Mouse (Mus musculus) left cerebral cortex, adult 11 months (tissue): ENCODE results near the gene Rheb.
"Not testable (repeated sequence)": the region's sequence is repeated elsewhere in the genome, so short reads cannot be mapped to it uniquely, and the experiment has no call there.

Experiments
- DNase-seq: peaks from one replicate; pipeline ENCODE4 v3.0.0; 2022; ENCODE audit warnings: low spot score

Gene Rheb

DNA sequence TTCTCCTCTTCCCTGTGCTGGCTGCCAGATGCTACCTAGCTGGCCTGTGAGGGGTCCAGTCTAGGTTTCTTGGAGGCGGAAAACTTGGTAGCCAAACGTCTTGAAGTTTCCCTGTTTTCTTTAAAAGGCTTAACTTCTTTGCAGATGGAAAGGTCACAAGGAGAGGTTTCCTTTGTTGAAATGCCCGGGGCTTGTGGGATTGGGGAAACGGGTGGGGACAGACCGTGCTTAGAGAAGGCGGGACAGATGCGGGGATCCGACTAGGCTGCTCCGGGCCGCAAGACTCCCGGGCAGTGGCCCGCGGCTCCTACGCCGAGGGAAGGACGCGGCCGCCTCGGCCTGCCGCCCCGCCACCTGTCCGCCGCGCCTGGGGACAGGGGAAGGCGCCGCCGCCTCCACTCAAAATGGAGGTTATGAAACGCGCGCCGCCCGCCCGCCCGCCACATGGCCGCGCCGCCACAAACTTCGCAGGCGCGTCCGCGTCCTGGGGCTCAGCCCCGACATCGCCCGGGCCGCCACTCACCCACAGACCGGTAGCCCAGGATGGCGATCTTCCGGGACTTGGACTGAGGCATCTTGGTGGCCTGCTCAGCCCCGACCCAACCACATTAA lies 656 bp downstream of the Rheb start:
- DNase-seq = no peak

DNA sequence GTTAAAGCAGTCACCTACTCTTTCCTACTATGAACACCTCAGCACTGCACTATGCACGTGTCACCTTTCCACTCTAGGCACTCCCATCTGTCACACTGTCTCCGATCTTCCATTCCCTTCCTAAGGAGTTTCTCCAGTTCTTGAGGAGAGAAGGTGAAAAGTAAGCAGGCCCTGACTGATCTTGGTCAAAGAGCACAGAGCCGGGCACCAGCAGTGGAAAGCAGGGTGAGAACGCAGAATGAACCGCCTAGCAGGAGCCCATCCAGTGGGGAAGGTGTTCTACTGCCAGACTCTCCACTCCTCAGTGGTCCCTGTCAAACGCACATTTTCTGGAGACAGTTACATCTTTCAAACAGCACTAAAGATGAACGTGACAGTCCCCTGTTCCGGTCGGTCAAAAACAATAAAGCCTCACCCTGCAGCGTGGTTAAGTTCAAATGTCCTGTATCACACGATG lies 1.4 kb downstream of the Rheb start:
- DNase-seq = no peak

DNA sequence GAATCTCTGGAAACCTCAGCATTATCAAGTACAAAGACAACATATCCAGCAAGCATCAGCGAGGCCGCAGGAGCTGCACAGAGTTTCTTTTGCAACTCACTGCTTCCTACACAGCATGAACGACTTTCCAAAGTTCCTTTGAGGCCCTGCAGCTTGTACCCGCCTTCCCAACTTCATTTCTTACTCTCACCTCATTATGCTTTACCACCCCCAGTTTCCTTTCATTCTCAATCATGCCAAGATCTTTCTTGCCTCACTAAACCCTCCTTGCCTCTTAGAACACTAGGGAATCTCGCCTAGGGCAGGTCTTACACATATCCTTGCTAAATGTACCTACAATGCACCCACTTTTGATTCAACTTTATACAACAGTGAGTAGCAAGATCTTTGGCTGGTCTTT lies 7.9 kb downstream of the Rheb start:
- no peak for DNase-seq

DNA sequence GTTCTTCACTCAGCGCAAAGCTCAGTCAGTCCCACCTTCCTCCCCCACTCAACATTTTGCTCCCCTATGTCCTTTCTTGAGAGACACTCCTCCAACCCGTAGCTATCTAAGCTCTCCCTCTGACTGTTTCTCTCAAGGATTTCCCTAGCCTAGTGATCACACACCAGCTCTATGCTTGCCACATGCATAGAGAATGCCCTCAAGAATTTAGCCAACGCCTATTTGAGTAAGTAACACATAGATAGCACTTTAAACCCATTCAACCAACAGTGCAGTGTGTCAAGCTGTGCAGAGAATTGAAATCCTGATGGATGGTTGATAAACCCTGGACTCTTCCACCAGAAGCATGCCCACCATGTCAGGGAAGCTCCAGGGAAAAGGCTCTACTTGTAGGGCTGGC lies 10.5 kb downstream of the Rheb start:
- DNase-seq = no peak

DNA sequence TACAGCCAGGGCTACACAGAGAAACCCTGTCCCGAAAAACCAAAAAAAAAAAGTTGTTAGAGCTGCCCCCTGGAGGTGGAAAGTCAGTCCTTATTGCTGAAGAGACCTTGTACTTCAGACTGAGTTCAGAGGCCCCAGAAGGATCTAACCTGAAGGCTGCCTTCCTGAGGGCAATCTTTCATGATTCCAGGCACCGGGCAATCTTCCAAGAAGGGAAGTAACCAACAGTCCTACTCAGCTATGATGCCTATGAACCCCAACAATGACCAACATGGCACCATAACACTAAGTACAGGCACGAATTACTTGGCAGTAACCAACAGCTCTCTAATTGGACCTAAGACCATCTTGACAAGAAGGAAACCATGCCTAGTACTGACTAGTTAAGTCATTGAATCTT lies 14.0 kb downstream of the Rheb start:
- no peak for DNase-seq

DNA sequence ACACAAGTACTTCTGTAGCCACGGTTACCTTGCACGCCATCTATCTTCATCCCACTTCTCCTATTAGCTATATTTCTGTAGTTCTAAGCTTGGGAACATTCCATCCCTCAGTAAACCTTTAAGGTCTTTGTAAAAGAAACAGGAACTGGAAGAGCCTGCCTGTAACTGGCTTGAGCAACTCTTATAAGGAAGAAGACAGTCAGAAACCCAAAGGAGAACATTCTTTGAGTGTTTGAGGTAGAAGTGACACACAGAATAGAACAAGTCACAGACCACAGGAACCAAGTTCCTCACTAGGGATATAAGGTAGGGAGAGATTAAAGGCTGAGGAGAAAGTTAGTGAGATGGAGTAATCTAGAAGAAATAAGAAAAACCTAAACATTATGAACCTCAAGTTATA lies 15.3 kb downstream of the Rheb start:
- DNase-seq = no peak

DNA sequence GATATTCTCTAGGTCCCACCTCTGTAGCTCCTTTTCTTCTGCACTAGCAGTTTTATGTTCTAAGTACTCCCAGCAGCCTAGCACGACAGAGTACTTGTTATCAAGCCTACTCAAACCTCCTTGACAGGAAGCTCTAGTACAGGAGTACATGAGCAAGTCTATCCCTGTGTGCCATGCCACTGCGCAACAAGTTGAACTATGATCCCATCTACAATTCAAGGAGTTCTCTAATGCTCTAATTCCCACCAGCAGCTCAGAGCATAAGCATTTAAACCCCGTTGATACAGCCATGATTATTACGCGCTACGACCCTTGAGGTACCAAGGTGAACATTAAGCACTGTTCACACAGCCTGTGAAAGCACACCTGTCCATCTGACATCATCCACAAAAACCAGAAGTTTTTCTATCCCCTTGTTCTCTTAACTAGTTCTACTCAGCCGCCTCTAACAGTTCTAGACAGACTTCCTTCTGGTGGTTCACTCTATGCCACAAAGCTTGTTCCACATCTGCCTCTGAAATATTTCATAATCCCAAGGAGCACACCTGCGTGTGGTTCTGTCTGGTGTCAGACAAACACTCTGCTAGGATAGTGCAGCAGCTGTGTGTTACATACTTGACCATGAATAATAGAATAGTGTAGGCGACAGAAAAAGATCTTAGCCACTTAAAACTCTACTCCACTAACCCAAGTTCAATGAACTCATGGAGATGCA lies 16.2 kb downstream of the Rheb start:
- no peak for DNase-seq

DNA sequence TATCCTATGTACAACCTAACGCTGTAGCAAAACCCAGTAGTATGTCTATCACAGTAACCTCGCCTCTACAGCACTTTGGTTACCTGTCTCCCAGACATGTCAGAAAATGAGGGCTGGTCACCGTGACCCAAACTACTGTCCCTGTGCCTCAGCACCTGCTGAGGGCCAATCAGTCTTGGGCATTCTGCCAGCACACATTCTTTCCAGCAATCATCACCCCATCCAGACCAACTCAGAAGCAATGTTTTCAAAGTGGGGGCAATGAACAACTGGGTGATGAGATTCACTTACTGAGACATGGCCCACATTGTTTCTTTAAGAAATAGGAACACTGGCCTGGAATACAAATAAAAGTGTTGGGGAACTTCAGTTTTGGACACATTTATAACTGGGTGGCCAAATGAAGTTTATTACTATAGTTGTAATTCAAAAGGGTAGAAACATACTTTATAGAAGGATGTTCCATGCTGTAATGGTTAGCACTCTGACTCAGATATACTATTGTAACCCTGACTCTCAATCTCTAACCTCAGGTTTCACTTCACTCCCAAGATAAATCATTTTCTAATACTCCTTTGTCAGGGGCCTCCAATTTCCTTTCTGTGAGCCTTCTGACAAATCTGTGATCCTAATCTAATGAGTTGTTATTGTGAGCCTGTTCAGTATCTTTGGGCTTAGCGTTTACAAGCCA lies 16.9 kb downstream of the Rheb start:
- DNase-seq = no peak

DNA sequence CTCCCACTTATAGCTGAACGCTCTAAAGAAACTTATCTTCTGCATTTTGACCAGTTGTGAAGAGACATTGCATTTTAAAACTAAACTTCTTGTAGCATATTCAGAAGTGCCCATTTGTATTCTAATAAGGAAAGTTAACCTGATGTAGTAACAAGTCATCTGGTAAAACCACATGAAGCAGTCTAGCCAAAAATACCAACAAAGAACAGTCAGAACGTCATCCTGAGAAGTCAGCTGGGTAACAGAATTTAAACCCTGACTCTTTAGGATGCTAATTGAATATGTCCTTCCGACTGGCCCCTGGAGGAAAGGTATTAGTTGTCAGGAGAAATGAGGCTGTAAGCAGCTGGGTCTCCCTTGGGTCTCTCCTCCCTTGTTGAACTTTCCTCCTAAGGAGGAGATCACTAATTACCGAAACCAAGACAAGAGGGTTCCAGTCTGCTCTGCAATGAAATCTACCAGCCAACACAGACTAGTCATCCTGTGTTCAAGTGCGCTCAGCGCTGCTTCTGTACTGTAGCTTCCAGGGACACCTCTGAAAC lies 18.5 kb downstream of the Rheb start:
- DNase-seq = no peak

DNA sequence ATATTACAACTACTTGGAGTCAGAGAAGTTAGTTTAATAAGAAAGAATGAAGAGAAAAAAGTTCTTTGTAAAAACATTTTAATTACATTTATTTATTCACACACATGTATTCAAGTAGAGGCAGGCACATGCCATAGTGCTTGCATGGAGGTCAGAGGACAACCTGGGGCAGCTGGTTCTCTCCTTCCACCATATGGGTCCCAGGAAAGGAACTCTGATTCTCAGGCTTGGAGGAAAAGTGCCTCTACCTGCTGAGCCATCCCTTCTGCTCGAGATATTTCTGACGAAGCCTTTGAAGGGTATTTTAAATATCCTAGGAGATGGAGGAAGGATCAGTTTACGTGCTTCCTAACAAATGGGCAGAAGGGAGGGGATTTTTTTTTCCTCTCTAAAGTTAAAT lies 19.6 kb downstream of the Rheb start:
- no peak for DNase-seq

DNA sequence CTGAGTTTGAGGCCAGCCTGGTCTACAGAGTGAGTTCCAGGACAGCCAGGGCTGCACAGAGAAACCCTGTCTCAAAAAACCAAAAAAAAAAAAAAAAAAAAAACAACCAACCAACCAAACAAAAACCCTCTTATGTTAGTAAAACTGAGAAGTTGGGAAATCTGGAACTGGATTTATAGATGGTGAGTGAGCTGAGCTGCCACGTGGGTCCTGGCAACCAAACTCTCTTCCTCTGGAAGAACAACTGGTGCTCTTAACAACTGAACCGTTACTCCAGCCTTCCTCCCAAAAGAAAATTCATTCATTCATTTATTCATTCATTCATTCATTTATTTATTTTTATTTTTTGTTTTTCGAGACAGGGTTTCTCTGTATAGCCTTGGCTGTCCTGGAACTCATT lies 20.2 kb downstream of the Rheb start:
- not testable (repeated sequence) for DNase-seq

DNA sequence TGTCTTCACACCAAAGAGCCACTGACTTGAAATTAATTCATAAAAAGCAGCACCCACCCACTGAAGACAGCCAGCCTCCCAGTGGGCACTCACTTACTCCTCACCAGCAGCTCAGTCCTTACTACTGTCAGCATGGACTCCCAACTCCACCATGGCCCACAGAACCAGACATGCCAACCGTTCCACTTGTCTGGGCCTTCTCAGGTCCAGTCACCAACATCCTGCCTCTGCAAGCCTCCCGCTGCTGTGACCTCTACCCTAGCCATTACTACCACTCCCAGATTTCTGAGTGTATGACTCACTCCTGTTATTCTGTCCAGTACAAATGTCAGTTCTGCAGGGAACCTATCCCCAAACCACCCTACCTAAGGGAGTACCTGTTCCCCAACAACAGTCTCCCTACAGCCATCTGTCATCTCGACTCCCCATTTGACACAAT lies 21.0 kb downstream of the Rheb start:
- DNase-seq = no peak

DNA sequence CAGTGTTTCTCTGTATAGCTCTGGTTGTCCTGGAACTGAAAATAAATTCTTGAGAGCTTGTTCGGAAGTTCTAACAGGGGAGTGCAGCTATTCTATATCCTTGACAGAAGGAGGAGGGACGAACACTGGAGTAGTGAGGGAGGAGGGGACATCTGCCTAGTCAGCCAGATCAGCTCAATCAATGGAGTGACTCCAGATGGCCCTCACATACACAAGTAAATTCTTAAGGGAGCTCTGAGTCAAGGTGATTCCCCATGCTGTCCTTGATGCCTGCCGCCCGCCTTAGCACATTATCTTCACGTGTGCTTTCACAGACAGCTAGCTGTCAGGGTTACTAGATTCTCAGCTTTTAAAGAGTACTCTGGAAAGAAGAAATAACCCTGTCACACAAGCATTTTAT lies 21.8 kb downstream of the Rheb start:
- no peak for DNase-seq

DNA sequence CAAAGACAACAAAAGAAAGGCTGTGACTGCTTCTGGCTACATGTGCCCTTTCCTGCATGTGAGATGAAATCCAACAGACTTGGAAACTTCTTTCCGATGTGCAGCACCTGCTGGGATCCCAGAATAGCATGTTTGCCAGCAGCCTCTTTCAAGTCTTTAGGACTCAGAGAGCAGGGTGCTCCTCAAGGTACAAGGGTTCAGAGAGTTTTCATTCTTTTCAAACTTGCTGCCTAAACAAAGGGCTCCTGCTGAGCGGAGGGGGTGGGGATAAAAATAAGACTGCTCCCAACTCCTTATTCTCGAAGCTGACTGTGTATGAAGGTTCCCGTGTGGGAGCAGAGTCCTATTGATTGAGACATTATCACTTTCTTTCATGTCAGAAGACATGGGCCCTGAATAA lies 25.2 kb downstream of the Rheb start:
- no peak for DNase-seq

DNA sequence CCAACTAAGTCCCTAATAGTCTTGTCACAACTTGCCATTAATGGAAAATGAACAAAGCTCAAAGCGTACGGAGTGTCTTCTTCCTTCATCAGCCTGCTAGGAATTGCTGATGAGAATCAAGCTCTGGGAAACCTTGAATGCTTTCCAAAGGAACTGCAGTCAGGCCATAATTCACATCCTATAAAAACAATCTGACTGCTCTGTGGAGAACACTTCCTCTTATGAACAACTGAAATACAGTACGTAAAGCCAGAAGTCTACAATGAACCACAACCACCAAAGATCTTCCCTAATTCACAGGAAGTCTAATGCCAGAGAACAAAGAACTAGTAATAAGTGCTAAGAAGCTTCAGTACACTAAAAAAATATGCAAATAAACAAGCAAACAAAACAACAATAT lies 28.5 kb downstream of the Rheb start:
- DNase-seq = no peak

DNA sequence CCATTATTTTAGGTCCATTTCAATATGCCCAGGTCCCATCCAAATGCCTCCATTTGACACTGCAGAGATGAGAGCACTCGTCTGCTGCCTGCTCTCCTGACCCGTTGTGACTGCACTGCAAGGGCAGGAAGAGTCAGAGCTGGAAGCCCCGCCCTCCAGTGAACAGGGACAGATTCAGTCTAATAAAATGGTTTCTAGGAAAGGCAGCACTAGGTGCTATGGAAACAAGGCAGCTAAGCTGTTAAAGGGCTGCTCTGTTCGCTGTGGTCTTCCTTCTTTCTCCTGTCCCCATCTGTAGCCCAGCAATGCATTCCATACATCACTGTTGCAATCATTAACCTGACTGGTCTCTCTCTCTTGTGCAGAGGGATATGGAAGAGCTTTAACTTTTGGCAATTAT lies 29.4 kb downstream of the Rheb start:
- DNase-seq = no peak

DNA sequence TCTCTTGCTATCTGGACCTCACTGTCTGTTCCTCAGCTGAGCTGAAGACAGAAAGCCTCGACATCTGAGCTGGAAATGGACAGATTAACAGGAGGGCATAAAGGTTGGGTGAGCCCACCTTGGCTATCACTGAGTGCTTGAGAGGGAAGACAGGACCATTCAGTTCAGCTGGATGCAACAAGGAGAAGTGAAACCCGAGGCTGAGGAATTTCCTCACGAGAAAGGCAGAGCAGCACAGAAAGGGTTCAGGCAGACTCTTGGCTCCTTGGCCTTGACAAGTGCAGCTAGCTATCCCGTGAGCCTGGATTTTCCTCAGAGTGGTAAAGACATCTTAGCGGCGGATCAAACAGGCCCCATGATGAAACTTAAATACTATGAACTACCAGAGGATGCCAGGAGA lies 37.2 kb downstream of the Rheb start:
- no peak for DNase-seq

DNA sequence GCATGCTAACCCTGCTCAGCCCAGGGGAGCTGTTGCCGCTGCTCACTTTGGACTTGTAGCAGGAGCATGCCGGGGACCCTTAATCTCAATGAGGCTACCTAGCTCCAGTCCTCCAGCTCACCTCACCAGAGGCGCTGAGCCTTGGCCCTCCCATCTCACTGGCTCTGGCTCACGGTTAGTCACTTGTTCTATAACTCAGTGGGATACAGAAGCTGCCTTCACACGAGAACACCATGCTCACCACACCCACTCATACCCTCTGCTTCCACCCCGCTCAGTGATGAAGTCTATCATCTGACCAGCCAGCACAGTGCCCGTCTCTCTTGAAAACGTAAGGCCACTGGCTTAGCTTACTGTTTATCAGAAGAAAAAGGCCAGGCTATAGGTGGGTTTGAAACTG lies 37.8 kb downstream of the Rheb start:
- no peak for DNase-seq

DNA sequence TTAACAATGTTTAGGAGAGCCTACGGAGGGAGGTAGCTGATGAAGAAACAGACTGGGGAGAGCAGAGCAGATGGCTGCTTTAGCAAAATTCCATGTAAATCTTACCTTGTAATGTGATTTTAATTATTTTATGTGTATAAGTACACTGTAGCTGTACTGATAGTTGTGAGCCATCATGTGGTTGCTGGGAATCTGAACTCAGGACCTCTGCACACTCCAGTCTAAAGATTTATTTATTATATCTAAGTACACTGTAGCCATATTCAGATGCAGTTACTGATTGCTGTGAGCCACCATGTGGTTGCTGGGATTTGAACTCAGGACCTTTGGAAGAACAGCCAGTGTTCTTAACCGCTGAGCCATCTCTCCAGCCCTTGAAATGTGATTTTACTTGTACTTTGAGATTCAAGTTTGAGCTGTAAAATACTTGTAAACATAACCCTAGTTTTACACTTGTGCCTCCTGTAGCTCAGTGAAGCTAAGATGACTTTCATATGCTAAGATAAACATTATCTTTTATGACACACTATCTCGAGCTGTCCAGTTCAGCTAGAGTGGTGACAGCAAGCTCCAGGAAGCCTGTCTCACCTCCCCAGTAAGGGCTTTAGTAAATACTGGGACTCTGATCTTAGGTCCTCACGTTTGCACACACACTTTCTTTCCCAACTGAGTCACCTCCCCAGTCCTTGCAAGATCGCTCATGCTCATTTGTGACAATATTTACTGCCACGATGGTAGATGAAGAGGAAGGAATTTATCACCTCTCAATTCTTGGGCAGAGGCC lies 40.4 kb downstream of the Rheb start:
- no peak for DNase-seq

DNA sequence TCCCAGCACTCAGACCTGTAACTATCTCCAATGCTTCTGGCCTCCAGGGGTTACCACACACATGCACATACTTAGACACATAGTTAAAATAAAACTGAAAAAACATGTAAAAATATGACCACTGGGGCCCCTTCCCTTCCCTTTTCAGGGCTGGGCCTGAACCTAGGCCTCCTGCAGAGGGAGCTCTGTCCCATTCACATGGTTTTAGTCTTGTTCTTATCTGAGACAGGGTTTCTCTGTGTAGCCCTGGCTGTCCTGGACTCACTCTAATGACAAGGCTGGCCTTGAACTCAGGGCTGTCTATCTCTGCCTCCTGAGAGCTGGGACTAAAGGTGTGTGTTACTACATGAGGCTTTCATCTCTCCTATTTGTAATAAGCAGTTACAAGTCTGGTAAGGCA lies 42.0 kb downstream of the Rheb start:
- DNase-seq = no peak

DNA sequence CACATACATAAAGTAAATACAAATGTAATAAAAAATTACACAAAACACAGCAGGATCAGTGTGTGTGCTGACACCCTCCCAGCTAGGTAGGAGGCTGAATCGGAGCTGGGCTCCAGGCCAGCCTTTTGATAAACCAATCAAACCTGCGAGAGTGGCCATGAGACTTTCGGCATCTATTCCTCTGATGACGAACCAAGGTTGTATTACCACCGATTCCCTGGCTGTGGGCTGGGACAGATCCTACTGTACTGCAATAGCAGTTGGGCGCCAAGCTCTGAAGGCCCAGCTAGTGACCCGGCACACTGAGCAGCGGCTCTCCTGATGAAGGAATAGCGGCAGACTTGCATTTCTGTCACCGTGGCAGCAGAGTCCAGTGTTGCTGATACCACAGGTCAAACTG lies 43.8 kb downstream of the Rheb start:
- no peak for DNase-seq

DNA sequence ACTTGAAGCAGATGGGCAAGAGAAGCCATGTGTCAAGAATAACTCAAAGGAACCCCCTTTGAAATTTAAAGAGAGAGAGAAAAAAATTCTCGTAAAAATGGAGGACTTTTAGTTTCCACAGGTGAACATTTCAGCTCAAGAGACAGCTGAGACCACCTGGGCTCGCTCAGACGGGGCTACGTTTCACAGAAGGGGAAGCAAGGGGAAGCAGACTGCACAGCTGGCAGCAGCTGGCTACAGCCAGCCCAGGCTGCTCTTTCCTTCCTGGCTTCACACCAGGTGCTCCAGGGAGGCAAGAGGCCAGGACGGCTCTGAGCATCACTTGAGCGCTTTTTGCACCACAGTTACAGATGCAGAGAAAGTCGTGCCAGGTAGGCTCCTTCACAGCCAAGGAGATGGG lies 44.6 kb downstream of the Rheb start:
- no peak for DNase-seq
